Mouse (Mus musculus): Measurements from ENCODE around the gene Lrit2.

The Lrit2 gene

GRCm38 (mm10) chr14:37112931-37113330 lies 45.2 kb downstream of the Lrit2 start:
- DNase-seq = no peak

GRCm38 (mm10) chr14:37113922-37114321 lies 46.2 kb downstream of the Lrit2 start, which contains the start of gene 2610528A11Rik:
Gene 2610528A11Rik, minus strand, starts transcription at chr14:37114022.
- DNase-seq = no peak

- DNase-seq = no peak
These were observed 51.5 kb downstream of the Lrit2 start for GRCm38 (mm10) chr14:37119233-37119632.
